Mouse (Mus musculus) left cerebral cortex, postnatal 4 days (tissue): Measurements from ENCODE around the gene Vwa7. TPM values are rescaled to one million over a fixed set of nuclear protein-coding genes. Genes with fewer than 3 reads are reported as not detected.
"Not testable (repeated sequence)": the region's sequence is repeated elsewhere in the genome, so short reads cannot be mapped to it uniquely, and the experiment has no call there.

Experiments
- DNase-seq: peaks from one replicate; pipeline ENCODE4 v3.0.0-alpha.2; 2022
- intact Hi-C: fragments of 180-260 bp; cut with DNase I; formaldehyde crosslinking; loops from one replicate; pipeline ENCODE4 v1.15.1; 2025
- total RNA-seq, 2 experiments: library from RNA; stranded (reverse); gene quantifications; 2 replicates each; pipeline ENCODE4 v1.2.3; 2021

The Vwa7 gene
- total RNA-seq, 2 experiments from 2014 or later: 0.12 to 0.16 TPM

- no peak for DNase-seq
- intact Hi-C loops: no loop called here
These were observed 4.2 kb downstream of the Vwa7 start for GRCm38 (mm10) chr17:35020551-35020950.

- intact Hi-C loops: loop anchor here (1.0 kb wide), 1 partner anchor 38 kb away; the partner anchor contains the start of gene Ddah2
- peak; percentile 95 for DNase-seq
These were observed 4.9 kb downstream of the Vwa7 start for GRCm38 (mm10) chr17:35021163-35021808.

GRCm38 (mm10) chr17:35021842-35022477, 5.6 kb downstream of the Vwa7 start:
- intact Hi-C loops: loop anchor here (1.0 kb wide), 1 partner anchor 37 kb away; the partner anchor contains the start of gene Ddah2

GRCm38 (mm10) chr17:35022541-35023060, 6.2 kb downstream of the Vwa7 start:
- intact Hi-C loops: no loop called here
- no peak for DNase-seq

More at GRCm38 (mm10) chr17:35021842-35022477, 5.6 kb downstream of the Vwa7 start:
- no peak for DNase-seq

GRCm38 (mm10) chr17:35023221-35023620, 6.8 kb downstream of the Vwa7 start:
- intact Hi-C loops: no loop called here
- DNase-seq: no peak

- intact Hi-C loops: no loop called here
- DNase-seq: no peak
These were observed 7.4 kb downstream of the Vwa7 start for GRCm38 (mm10) chr17:35023756-35024155.

GRCm38 (mm10) chr17:35024261-35024660, 7.9 kb downstream of the Vwa7 start:
- no peak for DNase-seq
- intact Hi-C loops: no loop called here

GRCm38 (mm10) chr17:35024691-35025488, 8.5 kb downstream of the Vwa7 start:
- intact Hi-C loops: no loop called here
- no peak for DNase-seq

- intact Hi-C loops: no loop called here
- DNase-seq: no peak
These were observed 9.8 kb downstream of the Vwa7 start for GRCm38 (mm10) chr17:35026206-35026605.

GRCm38 (mm10) chr17:35027277-35028068, 11.1 kb downstream of the Vwa7 start, which contains the start of gene Sapcd1:
Sapcd1 (minus strand) TSS chr17:35028016.
- intact Hi-C loops: no loop called here
- DNase-seq: peak; percentile 96

- DNase-seq: no peak
- intact Hi-C loops: no loop called here
These were observed 11.9 kb downstream of the Vwa7 start for GRCm38 (mm10) chr17:35028315-35028714.

- intact Hi-C loops: no loop called here
These were observed 13.5 kb downstream of the Vwa7 start for GRCm38 (mm10) chr17:35029691-35030532.

GRCm38 (mm10) chr17:35031272-35031671, 14.9 kb downstream of the Vwa7 start:
- intact Hi-C loops: no loop called here
- no peak for DNase-seq

More at GRCm38 (mm10) chr17:35029691-35030532, 13.5 kb downstream of the Vwa7 start:
- no peak for DNase-seq

GRCm38 (mm10) chr17:35031880-35032279, 15.5 kb downstream of the Vwa7 start:
- no peak for DNase-seq
- intact Hi-C loops: no loop called here

GRCm38 (mm10) chr17:35032323-35032870, 16.0 kb downstream of the Vwa7 start:
- DNase-seq: no peak
- intact Hi-C loops: no loop called here

- intact Hi-C loops: not testable (repeated sequence)
These were observed 17.3 kb downstream of the Vwa7 start for GRCm38 (mm10) chr17:35033703-35034102.

GRCm38 (mm10) chr17:35034896-35035295, 18.5 kb downstream of the Vwa7 start:
- no peak for DNase-seq
- intact Hi-C loops: no loop called here

More at GRCm38 (mm10) chr17:35033703-35034102, 17.3 kb downstream of the Vwa7 start:
- not testable (repeated sequence) for DNase-seq

- no peak for DNase-seq
- intact Hi-C loops: no loop called here
These were observed 22.9 kb downstream of the Vwa7 start for GRCm38 (mm10) chr17:35039121-35039873.
